Mouse (Mus musculus) lung, embryonic 16.5 days (tissue): ENCODE data around the gene Gigyf2. TPM values are rescaled to one million over a fixed set of nuclear protein-coding genes. Genes with fewer than 3 reads are reported as not detected.
A peak's percentile ranks its signal among the peaks of the same experiment; 100 is the strongest.

ENCODE experiments used
- ATAC-seq: fragments of 200-750 bp; cut with Nextera tagmentation; 2 replicates; pipeline ENCODE4 v1.8.0; 2017; ENCODE audit warnings: low read depth, mild to moderate bottlenecking, moderate library complexity
- H3K27ac ChIP-seq: fragments of 300-500 bp; sonication (generic); 2 replicates; pipeline ENCODE4 v1.5.1; 2014; ENCODE audit warnings: mild to moderate bottlenecking, control low read depth, low read length
- H3K27me3 ChIP-seq: fragments of 300-500 bp; sonication (generic); 2 replicates; pipeline ENCODE4 v1.6.1; 2014; ENCODE audit warnings: low read depth, low read length, mixed read lengths; ENCODE audit not compliant: control insufficient read depth, insufficient read depth
- H3K36me3 ChIP-seq: fragments of 300-500 bp; sonication (generic); 2 replicates; pipeline ENCODE4 v1.6.1; 2014; ENCODE audit warnings: low read length; ENCODE audit not compliant: control insufficient read depth, insufficient read depth
- H3K4me1 ChIP-seq: fragments of 300-500 bp; sonication (generic); replicated peaks from 2 replicates; pipeline ENCODE4 v1.6.1; 2014; ENCODE audit warnings: low read length, mixed read lengths; ENCODE audit not compliant: control insufficient read depth, insufficient read depth
- H3K4me2 ChIP-seq: fragments of 300-500 bp; sonication (generic); 2 replicates; pipeline ENCODE4 v1.6.1; 2014; ENCODE audit warnings: low read depth, low read length, control low read depth
- H3K4me3 ChIP-seq: fragments of 300-500 bp; sonication (generic); 2 replicates; pipeline ENCODE4 v1.5.1; 2014; ENCODE audit warnings: mild to moderate bottlenecking, low read length, control low read depth
- H3K9ac ChIP-seq: fragments of 300-500 bp; sonication (generic); 2 replicates; pipeline ENCODE4 v1.6.1; 2014; ENCODE audit warnings: low read length, control low read depth
- H3K9me3 ChIP-seq: fragments of 300-500 bp; sonication (generic); 2 replicates; pipeline ENCODE4 v1.6.1; 2016; ENCODE audit warnings: low read length; ENCODE audit not compliant: control insufficient read depth
- WGBS: fragments of 180-500 bp; shearing (Covaris S2); extraction: QIAGEN DNeasy Blood & Tissue Kit; methylation state at CpG from one replicate; pipeline ENCODE4 v1.1.7; 2014; 5-methylcytosine and 5-hydroxymethylcytosine counted together
- polyA plus RNA-seq: library from polyadenylated mRNA; unstranded; fragments of >200 nt; fragmentation: Nextera tagmentation; extraction: Ambion mirVana; gene quantifications from 2 replicates; pipeline ENCODE4 v1.2.1, GENCODE M21; 2015

Gene Gigyf2
- polyA plus RNA-seq, 1 experiment from 2014 or later = 47.2 TPM

DNA sequence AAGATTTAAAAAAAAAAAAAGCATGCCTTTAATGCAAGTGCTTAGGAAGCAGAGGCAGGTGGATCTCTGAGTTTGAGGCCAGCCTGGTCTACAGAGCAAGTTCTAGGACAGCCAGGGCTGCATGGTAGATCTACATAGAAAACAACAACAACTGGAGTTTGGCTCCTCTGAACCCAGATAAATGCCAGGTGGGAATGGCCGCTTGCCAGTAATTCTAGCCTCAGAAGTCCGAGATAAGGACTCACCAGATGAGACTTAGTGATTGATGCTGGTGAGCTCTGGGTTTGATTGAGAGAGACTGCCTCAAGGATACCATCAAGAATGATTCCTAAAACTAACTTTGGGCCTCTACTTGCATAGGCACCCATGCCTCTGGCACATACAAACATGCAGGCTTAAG, 23.8 kb downstream of the Gigyf2 start:
- WGBS = 77% methylated on average over 2 of the region's 2 CpGs
- no peak overlapping the region for H3K4me3 ChIP-seq
- H3K4me2 ChIP-seq = no peak overlapping the region
- no peaks in the 10 kb centered on the region for H3K27me3 ChIP-seq
- no peak for ATAC-seq
- no peak overlapping the region for H3K9ac ChIP-seq
- H3K4me1 ChIP-seq = no peaks in the 10 kb centered on the region
- peaks cover 10% of the 10 kb centered on the region for H3K36me3 ChIP-seq
- H3K27ac ChIP-seq = no peak overlapping the region
- no peaks in the 10 kb centered on the region for H3K9me3 ChIP-seq

DNA sequence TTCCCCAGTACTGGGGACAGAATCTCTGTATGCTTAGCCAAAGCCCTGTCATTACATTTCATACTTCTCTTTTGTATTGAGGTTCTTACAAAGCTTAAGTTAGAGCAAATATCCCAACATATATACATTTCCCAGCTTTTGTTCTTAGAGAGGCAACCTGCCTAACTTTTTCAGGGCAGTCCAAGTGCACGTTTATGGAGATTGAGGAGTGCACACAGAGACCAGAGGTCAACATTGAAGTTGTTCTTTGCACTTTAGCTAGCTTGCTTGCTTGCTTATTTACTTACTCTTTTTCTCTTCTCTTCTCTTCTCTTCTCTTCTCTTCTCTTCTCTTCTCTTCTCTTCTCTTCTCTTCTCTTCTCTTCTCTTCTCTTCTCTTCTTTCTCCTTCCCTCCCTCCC, 33.5 kb downstream of the Gigyf2 start:
- Histone ChIP-seq H3K9ac (no peak overlapping the region), H3K4me3 (no peak overlapping the region), H3K27me3 (no peaks in the 10 kb centered on the region), H3K9me3 (no peaks in the 10 kb centered on the region), H3K4me1 (no peaks in the 10 kb centered on the region), H3K36me3 (peaks cover 9% of the 10 kb centered on the region), H3K27ac (no peak overlapping the region), H3K4me2 (no peak overlapping the region)
- ATAC-seq = no peak
- WGBS = 58% methylated on average over 1 of the region's 1 CpGs

DNA sequence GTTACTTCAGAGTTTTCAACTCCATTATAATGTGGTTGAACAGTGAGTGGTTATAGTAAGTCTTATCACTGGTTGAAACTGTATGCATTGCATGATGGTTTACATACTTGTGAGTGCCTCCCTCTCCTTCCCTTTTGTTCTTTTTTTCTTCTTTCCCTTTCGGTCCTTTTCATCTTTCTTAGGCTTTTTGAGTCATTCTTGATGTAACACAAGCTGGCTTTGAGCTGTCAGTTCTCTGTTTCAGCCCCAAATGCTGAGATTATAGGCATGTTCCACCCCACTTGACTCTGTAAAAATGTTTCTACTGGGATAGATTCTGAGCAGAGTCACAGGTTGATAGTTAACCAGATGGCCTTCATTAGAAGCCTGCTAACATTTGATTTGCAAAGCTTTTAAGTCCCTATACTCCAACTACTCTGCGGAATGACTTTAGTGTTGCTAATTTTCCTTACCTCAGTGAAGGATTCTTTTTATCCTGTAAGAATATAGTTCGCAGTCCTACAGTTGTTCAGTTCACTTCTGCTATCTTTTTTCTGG, 51.3 kb downstream of the Gigyf2 start:
- WGBS = 82% methylated on average over 3 of the region's 3 CpGs
- no peaks in the 10 kb centered on the region for H3K4me1 ChIP-seq
- ATAC-seq = no peak
- peaks cover 9% of the 10 kb centered on the region for H3K36me3 ChIP-seq
- H3K9me3 ChIP-seq = no peaks in the 10 kb centered on the region
- no peak overlapping the region for H3K4me2 ChIP-seq
- no peak overlapping the region for H3K4me3 ChIP-seq
- H3K9ac ChIP-seq = no peak overlapping the region
- H3K27me3 ChIP-seq = no peaks in the 10 kb centered on the region
- no peak overlapping the region for H3K27ac ChIP-seq

DNA sequence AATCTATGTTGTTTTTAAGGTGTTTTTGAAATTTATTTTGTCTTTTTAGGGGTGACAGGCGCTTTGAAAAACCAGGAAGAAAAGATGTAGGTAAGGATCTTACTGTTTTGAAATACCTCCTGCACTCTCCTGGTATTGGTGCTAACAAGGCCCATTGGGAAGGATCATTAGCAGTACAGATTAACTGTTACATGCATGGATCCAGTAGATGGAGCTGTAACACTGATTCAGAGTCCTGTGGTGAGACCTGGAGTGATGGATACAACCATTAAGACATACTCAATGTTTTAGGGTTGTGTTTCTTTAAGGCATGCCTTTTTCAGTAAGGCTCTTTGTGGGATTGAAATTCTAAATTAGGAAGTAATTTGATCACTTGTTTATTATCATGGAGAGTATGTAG, 53.1 kb downstream of the Gigyf2 start:
- H3K27me3 ChIP-seq = no peaks in the 10 kb centered on the region
- no peaks in the 10 kb centered on the region for H3K4me1 ChIP-seq
- no peaks in the 10 kb centered on the region for H3K9me3 ChIP-seq
- ATAC-seq = no peak
- H3K27ac ChIP-seq = no peak overlapping the region
- no peak overlapping the region for H3K4me3 ChIP-seq
- peaks cover 7% of the 10 kb centered on the region for H3K36me3 ChIP-seq
- H3K9ac ChIP-seq = no peak overlapping the region
- 93% methylated on average over 1 of the region's 1 CpGs for WGBS
- no peak overlapping the region for H3K4me2 ChIP-seq

DNA sequence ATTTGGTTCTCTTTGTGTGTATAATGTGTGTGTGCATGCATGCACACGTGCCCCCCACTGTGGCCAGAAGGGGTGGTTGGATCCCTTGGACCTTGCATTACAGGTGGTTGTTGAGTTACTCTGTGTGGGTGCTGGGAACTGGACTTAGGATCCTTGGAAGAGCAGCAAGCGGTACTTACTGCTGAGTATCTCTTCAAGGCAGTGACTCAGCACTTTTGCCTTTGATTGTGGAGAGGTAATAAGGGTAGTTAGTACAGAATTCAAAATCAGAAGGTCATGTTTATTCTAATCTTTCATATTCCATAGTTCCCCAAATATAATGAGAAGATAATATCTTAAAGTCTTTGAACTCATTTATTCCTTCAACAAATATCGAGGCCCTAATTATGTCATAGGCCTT, 54.4 kb downstream of the Gigyf2 start:
- ATAC-seq = no peak
- Histone ChIP-seq H3K9ac (no peak overlapping the region), H3K4me1 (no peaks in the 10 kb centered on the region), H3K27ac (no peak overlapping the region), H3K9me3 (no peaks in the 10 kb centered on the region), H3K36me3 (peaks cover 7% of the 10 kb centered on the region; the same call in 1 of the 2 replicates), H3K27me3 (no peaks in the 10 kb centered on the region), H3K4me2 (no peak overlapping the region), H3K4me3 (no peak overlapping the region)
- 92% methylated on average over 3 of the region's 3 CpGs for WGBS

DNA sequence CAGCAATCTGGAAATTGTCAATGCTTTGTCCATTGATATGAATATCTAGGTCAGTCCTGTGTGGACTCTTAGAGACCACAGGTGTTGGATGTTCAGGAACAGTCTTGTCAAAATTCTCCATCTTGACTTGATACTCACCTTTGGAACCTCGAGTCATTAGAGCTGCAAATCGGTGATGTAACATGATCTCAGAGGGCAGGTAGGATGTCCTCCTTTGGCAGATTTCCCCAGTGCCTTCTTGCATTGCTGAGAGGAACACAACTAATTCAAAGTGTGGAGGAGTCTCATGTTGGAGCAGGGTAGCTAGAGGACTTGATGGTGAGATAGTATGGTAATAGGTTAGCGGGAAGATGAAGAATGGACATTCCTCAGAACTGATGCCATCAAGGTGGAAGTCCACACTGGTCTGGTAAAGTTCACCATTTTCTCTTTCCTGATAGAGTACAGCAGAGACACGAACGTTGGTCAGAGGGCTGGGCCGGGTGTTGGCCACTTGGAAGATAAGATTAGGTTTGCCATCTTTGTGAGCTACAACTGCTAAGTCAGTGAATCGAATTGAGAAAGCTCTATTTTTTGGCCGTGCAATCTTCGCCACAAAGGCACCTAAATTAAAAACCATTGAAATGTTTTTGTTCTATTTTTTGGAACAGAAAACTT, 59.8 kb downstream of the Gigyf2 start:
- H3K36me3 ChIP-seq = peaks cover 8% of the 10 kb centered on the region
- no peak overlapping the region for H3K4me3 ChIP-seq
- H3K9me3 ChIP-seq = no peaks in the 10 kb centered on the region
- no peak overlapping the region for H3K9ac ChIP-seq
- WGBS = 80% methylated on average over 9 of the region's 9 CpGs
- H3K4me2 ChIP-seq = no peak overlapping the region
- no peaks in the 10 kb centered on the region for H3K4me1 ChIP-seq
- H3K27me3 ChIP-seq = no peaks in the 10 kb centered on the region
- no peak overlapping the region for H3K27ac ChIP-seq
- ATAC-seq = no peak

DNA sequence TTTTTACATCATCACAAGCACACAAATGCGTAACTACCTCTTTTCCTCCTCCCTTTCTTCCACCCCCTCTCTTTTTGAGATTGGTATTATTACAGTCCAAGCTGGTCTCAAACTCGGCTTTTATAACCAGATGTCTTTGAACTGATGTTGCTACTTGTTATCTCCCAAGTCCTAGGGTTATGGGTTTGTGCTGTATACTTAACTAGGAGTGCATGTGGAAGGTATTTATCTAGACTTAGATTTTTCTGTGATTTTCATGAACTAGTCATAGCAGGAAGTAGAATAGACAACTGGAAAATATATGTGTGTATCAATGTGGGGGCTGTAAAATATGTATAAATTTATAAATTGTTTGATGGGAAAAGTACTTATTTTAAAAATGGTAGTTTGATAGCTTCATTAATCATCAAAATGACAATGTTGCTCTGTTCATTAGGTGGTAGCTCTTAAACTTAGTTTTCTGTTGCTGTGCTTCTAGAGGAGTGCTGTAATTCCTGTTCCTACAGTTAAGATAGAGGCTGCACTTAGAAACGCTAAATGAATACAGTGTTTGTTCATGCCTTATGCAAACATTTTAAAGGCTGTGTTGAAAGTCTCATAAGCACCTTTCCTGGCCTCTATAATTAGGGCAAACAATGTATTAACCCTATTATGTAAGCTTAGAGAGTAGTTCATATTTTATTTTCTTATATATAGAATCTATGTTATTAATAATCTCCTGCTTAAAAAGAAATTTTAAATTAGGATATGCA, 66.8 kb downstream of the Gigyf2 start:
- H3K4me3 ChIP-seq = no peak overlapping the region
- H3K9ac ChIP-seq = no peak overlapping the region
- no peaks in the 10 kb centered on the region for H3K9me3 ChIP-seq
- ATAC-seq = peak; percentile 70
- H3K36me3 ChIP-seq = peaks cover 8% of the 10 kb centered on the region; the same call in 1 of the 2 replicates
- H3K27ac ChIP-seq = peak overlapping the region; percentile 32
- H3K4me1 ChIP-seq = peaks cover 12% of the 10 kb centered on the region
- WGBS = 63% methylated on average over 3 of the region's 3 CpGs
- no peak overlapping the region; the same call in 1 of the 2 replicates for H3K4me2 ChIP-seq
- no peaks in the 10 kb centered on the region for H3K27me3 ChIP-seq

DNA sequence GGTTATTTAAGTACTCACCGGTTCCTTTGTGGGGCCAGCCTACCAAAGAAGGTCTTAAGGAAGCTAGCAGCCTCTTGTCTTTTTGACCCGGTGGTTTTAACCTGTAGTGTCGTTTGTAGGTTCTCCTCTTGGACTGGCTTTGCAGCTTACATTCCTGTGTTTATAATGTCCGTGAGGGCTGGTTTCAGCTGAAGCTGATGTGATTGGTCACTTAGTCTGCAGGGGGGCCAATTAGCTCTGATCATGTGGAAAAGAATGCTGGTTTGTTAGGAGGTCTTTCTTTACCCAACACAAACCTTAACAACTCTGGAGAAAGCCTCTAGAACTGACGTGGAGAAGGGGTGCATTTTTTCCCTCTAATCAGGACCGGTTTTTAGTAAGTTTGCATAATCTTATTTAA, 67.8 kb downstream of the Gigyf2 start, which contains the start of gene Kcnj13:
TSS of gene Kcnj13 (minus strand) at position 136 of the 400 bp plus-strand sequence.
- peaks cover 12% of the 10 kb centered on the region for H3K4me1 ChIP-seq
- WGBS = 30% methylated on average over 6 of the region's 6 CpGs
- 0 out of 2 replicates have a peak, but pooled peaks have one; percentile 43 for ATAC-seq
- no peaks in the 10 kb centered on the region for H3K9me3 ChIP-seq
- peaks cover 6% of the 10 kb centered on the region; the same call in 1 of the 2 replicates for H3K36me3 ChIP-seq
- no peak within 1 kb of the TSS for H3K9ac ChIP-seq
- H3K27ac ChIP-seq = peak within 1 kb of the TSS; percentile 75
- H3K27me3 ChIP-seq = no peaks in the 10 kb centered on the region
- H3K4me3 ChIP-seq = peak within 1 kb of the TSS; percentile 16; the same call in 1 of the 2 replicates
- peak within 1 kb of the TSS; percentile 1; the same call in 1 of the 2 replicates for H3K4me2 ChIP-seq

DNA sequence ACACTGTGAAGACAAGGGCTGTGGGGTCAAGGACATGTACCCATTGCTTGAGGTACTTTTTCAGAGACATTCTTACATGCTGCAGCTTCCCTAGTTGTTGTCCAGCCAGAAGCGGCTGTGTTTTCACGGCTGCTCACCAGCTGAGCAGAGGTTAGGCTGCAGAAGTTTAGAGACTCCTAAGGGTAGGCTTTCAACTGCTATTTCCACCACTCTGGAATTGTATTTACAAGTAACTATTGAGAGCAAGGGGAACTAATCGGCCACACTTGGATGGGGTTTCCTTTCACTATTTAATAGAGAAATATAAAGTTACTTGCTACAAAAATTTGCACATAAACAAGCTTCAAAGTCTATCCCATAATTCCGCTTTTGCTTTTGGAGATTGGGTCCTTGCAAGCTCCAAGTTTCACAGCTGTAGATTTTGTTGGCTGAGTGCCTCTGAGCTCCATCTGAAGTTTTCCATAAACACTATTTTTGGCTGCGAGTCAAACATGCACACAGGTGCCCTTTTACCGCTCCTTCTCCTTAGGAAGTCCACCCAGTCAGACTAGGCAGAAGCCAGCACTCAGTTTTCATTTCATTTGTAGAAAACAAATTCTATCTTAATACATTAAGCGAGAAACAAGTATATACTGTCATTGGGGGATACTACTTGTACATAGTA, 70.3 kb downstream of the Gigyf2 start:
- Histone ChIP-seq H3K27me3 (no peaks in the 10 kb centered on the region), H3K9ac (no peak overlapping the region), H3K4me3 (no peak overlapping the region), H3K4me1 (peaks cover 12% of the 10 kb centered on the region), H3K27ac (peak overlapping the region; percentile 78), H3K4me2 (no peak overlapping the region), H3K9me3 (no peaks in the 10 kb centered on the region), H3K36me3 (0 out of 2 replicates have a peak, but pooled peaks cover under 1% of the 10 kb centered on the region)
- ATAC-seq = peak; percentile 73; the same call in 1 of the 2 replicates
- 47% methylated on average over 7 of the region's 7 CpGs for WGBS
